Mouse (Mus musculus) stomach, postnatal 0 days (tissue): ENCODE measurements around the gene Stom. TPM values are rescaled to one million over a fixed set of nuclear protein-coding genes. Genes with fewer than 3 reads are reported as not detected.

Source experiments
- ATAC-seq: fragments of 200-750 bp; cut with Nextera tagmentation; 2 replicates; pipeline ENCODE4 v1.8.0; 2017; ENCODE audit not compliant: low FRiP score, low TSS enrichment
- DNase-seq: peaks from one replicate; pipeline ENCODE4 v3.0.0-alpha.2; 2016; ENCODE audit warnings: low spot score
- H3K27ac ChIP-seq: fragments of 300-500 bp; sonication (generic); replicated peaks from 2 replicates; pipeline ENCODE4 v1.5.1; 2014; ENCODE audit warnings: mild to moderate bottlenecking, control low read depth
- H3K27me3 ChIP-seq: fragments of 300-500 bp; sonication (generic); 2 replicates; pipeline ENCODE4 v1.6.1; 2014; ENCODE audit warnings: low read length; ENCODE audit not compliant: control insufficient read depth, insufficient read depth
- H3K36me3 ChIP-seq: fragments of 300-500 bp; sonication (generic); 2 replicates; pipeline ENCODE4 v1.6.1; 2014; ENCODE audit warnings: low read length, mixed read lengths; ENCODE audit not compliant: control insufficient read depth, insufficient read depth
- H3K4me1 ChIP-seq: fragments of 300-500 bp; sonication (generic); replicated peaks from 2 replicates; pipeline ENCODE4 v1.6.1; 2014; ENCODE audit warnings: antibody characterized with exemption; ENCODE audit not compliant: control insufficient read depth, insufficient read depth
- H3K4me2 ChIP-seq: fragments of 300-500 bp; sonication (generic); replicated peaks from 2 replicates; pipeline ENCODE4 v1.6.1; 2014; ENCODE audit warnings: low read depth, mild to moderate bottlenecking, control low read depth, moderate library complexity
- H3K4me3 ChIP-seq: fragments of 300-500 bp; sonication (generic); 2 replicates; pipeline ENCODE4 v1.5.1; 2014; ENCODE audit warnings: low read depth, low read length, control low read depth
- H3K9ac ChIP-seq: fragments of 300-500 bp; sonication (generic); 2 replicates; pipeline ENCODE4 v1.6.1; 2014; ENCODE audit warnings: mild to moderate bottlenecking, low read length, control low read depth, mixed read lengths
- H3K9me3 ChIP-seq: fragments of 300-500 bp; sonication (generic); 2 replicates; pipeline ENCODE4 v1.6.1; 2016; ENCODE audit warnings: low read length; ENCODE audit not compliant: control insufficient read depth
- CTCF ChIP-seq: IDR thresholded peaks from 2 replicates; pipeline ENCODE4 v1.5.1; 2016; ENCODE audit warnings: antibody characterized with exemption, low read depth, mild to moderate bottlenecking, moderate library complexity
- EP300 ChIP-seq: optimal IDR thresholded peaks from 2 replicates; pipeline ENCODE3; 2016; ENCODE audit warnings: antibody characterized with exemption
- WGBS: fragments of 180-500 bp; shearing (Covaris S2); extraction: QIAGEN DNeasy Blood & Tissue Kit; methylation state at CpG from one replicate; pipeline ENCODE4 v1.1.7; 2014; 5-methylcytosine and 5-hydroxymethylcytosine counted together
- polyA plus RNA-seq: library from polyadenylated mRNA; unstranded; fragments of >200 nt; fragmentation: Nextera tagmentation; extraction: Ambion mirVana; gene quantifications from 2 replicates; pipeline ENCODE4 v1.2.1, GENCODE M21; 2015

Gene Stom
- polyA plus RNA-seq, 1 experiment from 2014 or later: 53.5 TPM

GRCm38 (mm10) chr2:35297703-35298332 is 39.0 kb downstream of the Stom start:
- H3K4me2 ChIP-seq: no peak overlapping the region
- H3K4me3 ChIP-seq: no peak overlapping the region
- TF ChIP-seq EP300: no peak
- TF ChIP-seq CTCF: peak; percentile 100
- H3K36me3 ChIP-seq: peaks cover 9% of the 10 kb centered on the region
- H3K9ac ChIP-seq: no peak overlapping the region
- WGBS: 25% methylated on average over 15 of the region's 15 CpGs
- H3K27ac ChIP-seq: no peak overlapping the region
- no peaks in the 10 kb centered on the region for H3K4me1 ChIP-seq
- no peaks in the 10 kb centered on the region for H3K27me3 ChIP-seq
- ATAC-seq (peak; percentile 34), DNase-seq (peak; percentile 79)
- no peaks in the 10 kb centered on the region for H3K9me3 ChIP-seq

- Histone ChIP-seq H3K27me3 (no peaks in the 10 kb centered on the region), H3K4me2 (no peak overlapping the region), H3K9me3 (no peaks in the 10 kb centered on the region), H3K4me3 (no peak overlapping the region), H3K27ac (no peak overlapping the region), H3K4me1 (no peaks in the 10 kb centered on the region), H3K9ac (no peak overlapping the region), H3K36me3 (peaks cover 25% of the 10 kb centered on the region)
- ATAC-seq (no peak), DNase-seq (no peak)
- 88% methylated on average over 8 of the region's 8 CpGs for WGBS
- TF ChIP-seq CTCF (no peak), EP300 (no peak)
Observed at GRCm38 (mm10) chr2:35293291-35293690, 43.5 kb downstream of the Stom start.

- Histone ChIP-seq H3K4me1 (no peaks in the 10 kb centered on the region), H3K27ac (no peak overlapping the region), H3K27me3 (no peaks in the 10 kb centered on the region), H3K4me2 (no peak overlapping the region), H3K36me3 (peaks cover 25% of the 10 kb centered on the region), H3K4me3 (no peak overlapping the region), H3K9ac (no peak overlapping the region), H3K9me3 (no peaks in the 10 kb centered on the region)
- TF ChIP-seq CTCF (no peak), EP300 (no peak)
- ATAC-seq (no peak), DNase-seq (no peak)
- WGBS: 58% methylated on average over 3 of the region's 3 CpGs
Observed at GRCm38 (mm10) chr2:35292700-35293099, 44.1 kb downstream of the Stom start.

GRCm38 (mm10) chr2:35291856-35292255 is 44.9 kb downstream of the Stom start:
- Histone ChIP-seq H3K9me3 (no peaks in the 10 kb centered on the region), H3K4me2 (no peak overlapping the region), H3K9ac (no peak overlapping the region), H3K4me1 (no peaks in the 10 kb centered on the region), H3K36me3 (peaks cover 28% of the 10 kb centered on the region), H3K27me3 (no peaks in the 10 kb centered on the region), H3K4me3 (no peak overlapping the region), H3K27ac (no peak overlapping the region)
- no peak for TF ChIP-seq EP300
- peak; percentile 86 for TF ChIP-seq CTCF
- ATAC-seq (no peak), DNase-seq (peak; percentile 53)
- 15% methylated on average over 3 of the region's 3 CpGs for WGBS

- ATAC-seq (peak; percentile 81), DNase-seq (peak; percentile 90)
- peaks cover 2% of the 10 kb centered on the region; the same call in 1 of the 2 replicates for H3K4me1 ChIP-seq
- WGBS: 41% methylated on average over 13 of the region's 13 CpGs
- H3K4me2 ChIP-seq: no peak overlapping the region
- peak; percentile 94 for TF ChIP-seq CTCF
- TF ChIP-seq EP300: no peak
- H3K36me3 ChIP-seq: peaks cover 35% of the 10 kb centered on the region
- no peaks in the 10 kb centered on the region for H3K27me3 ChIP-seq
- no peak overlapping the region for H3K27ac ChIP-seq
- no peak overlapping the region for H3K9ac ChIP-seq
- no peaks in the 10 kb centered on the region for H3K9me3 ChIP-seq
- no peak overlapping the region for H3K4me3 ChIP-seq
Observed at GRCm38 (mm10) chr2:35288758-35289635, 47.8 kb downstream of the Stom start.

GRCm38 (mm10) chr2:35287017-35287620 is 49.7 kb downstream of the Stom start:
- Histone ChIP-seq H3K4me2 (no peak overlapping the region), H3K27ac (no peak overlapping the region), H3K9ac (no peak overlapping the region), H3K9me3 (no peaks in the 10 kb centered on the region), H3K36me3 (peaks cover 30% of the 10 kb centered on the region), H3K27me3 (no peaks in the 10 kb centered on the region), H3K4me1 (peaks cover 6% of the 10 kb centered on the region; the same call in 1 of the 2 replicates), H3K4me3 (no peak overlapping the region)
- DNase-seq (no peak), ATAC-seq (no peak)
- no peak for TF ChIP-seq EP300
- no peak for TF ChIP-seq CTCF
- WGBS: 73% methylated on average over 12 of the region's 12 CpGs
